19 mouse cellular contexts compared by ENCODE assay signal in genomic region chr6:35257626-35258190, GRCm38 (mm10). TPM values are rescaled to one million over a fixed set of nuclear protein-coding genes. Genes with fewer than 3 reads are reported as not detected.
A peak's percentile ranks its signal among the peaks of the same experiment; 100 is the strongest.
DNase-seq lines count a peak whose midpoint lies in the region; ATAC-seq lines count a peak whose summit lies in the region.
"Had no signal": no experiment of that assay in that cellular context is flagged by ENCODE, and none has a peak within 500 bp of the region (broad histone marks: within the 10 kb centered on the region; RNA-seq: fewer than 3 reads in every experiment).

No protein-coding gene starts in this region.

- 55% methylated on average over 13 of the region's 13 CpGs for WGBS in embryonic facial prominence, embryonic 13.5 days
- WGBS in embryonic facial prominence, embryonic 10.5 days = 83% methylated on average over 13 of the region's 13 CpGs
- WGBS in heart, embryonic 16.5 days = 83% methylated on average over 13 of the region's 13 CpGs
- 79% methylated on average over 13 of the region's 13 CpGs for WGBS in heart, embryonic 10.5 days
- WGBS in embryonic facial prominence, embryonic 14.5 days = 68% methylated on average over 13 of the region's 13 CpGs
- 56% methylated on average over 13 of the region's 13 CpGs for WGBS in liver, embryonic 16.5 days (ENCODE audit: insufficient replicate concordance)
- WGBS in hindbrain, embryonic 13.5 days = 89% methylated on average over 13 of the region's 13 CpGs

- peaks cover 23% of the 10 kb centered on the region for H3K36me3 ChIP-seq in embryonic facial prominence, embryonic 13.5 days
- H3K36me3 ChIP-seq in embryonic facial prominence, embryonic 10.5 days (replicated peaks) = peaks cover 27% of the 10 kb centered on the region
- H3K36me3 ChIP-seq in heart, embryonic 16.5 days (ENCODE audit: control insufficient read depth, insufficient read depth) = 0 out of 2 replicates have a peak, but pooled peaks cover 5% of the 10 kb centered on the region
- H3K36me3 ChIP-seq in heart, embryonic 10.5 days = peaks cover 21% of the 10 kb centered on the region
- H3K36me3 ChIP-seq in embryonic facial prominence, embryonic 14.5 days (ENCODE audit: control insufficient read depth, insufficient read depth, low read length) = peaks cover 21% of the 10 kb centered on the region; the same call in 1 of the 2 replicates
- peaks cover 27% of the 10 kb centered on the region for H3K36me3 ChIP-seq in liver, embryonic 16.5 days (ENCODE audit: control insufficient read depth, insufficient read depth)
- peaks cover 13% of the 10 kb centered on the region for H3K36me3 ChIP-seq in hindbrain, embryonic 13.5 days

- H3K4me1 ChIP-seq in embryonic facial prominence, embryonic 13.5 days = peaks cover 54% of the 10 kb centered on the region
- H3K4me1 ChIP-seq in embryonic facial prominence, embryonic 10.5 days = peaks cover 30% of the 10 kb centered on the region
- peaks cover 62% of the 10 kb centered on the region for H3K4me1 ChIP-seq in heart, embryonic 16.5 days (ENCODE audit: control insufficient read depth, insufficient read depth, low read length)
- peaks cover 70% of the 10 kb centered on the region for H3K4me1 ChIP-seq in heart, embryonic 10.5 days
- peaks cover 53% of the 10 kb centered on the region for H3K4me1 ChIP-seq in embryonic facial prominence, embryonic 14.5 days (ENCODE audit: control insufficient read depth, insufficient read depth, low read length)
- peaks cover 51% of the 10 kb centered on the region for H3K4me1 ChIP-seq in liver, embryonic 16.5 days (ENCODE audit: control insufficient read depth, low read depth, low read length)
- peaks cover 32% of the 10 kb centered on the region for H3K4me1 ChIP-seq in hindbrain, embryonic 13.5 days (replicated peaks)

- no peak overlapping the region for H3K4me3 ChIP-seq in embryonic facial prominence, embryonic 13.5 days
- H3K4me3 ChIP-seq in embryonic facial prominence, embryonic 10.5 days = no peak overlapping the region
- no peak overlapping the region for H3K4me3 ChIP-seq in heart, embryonic 16.5 days (ENCODE audit: low read length)
- no peak overlapping the region for H3K4me3 ChIP-seq in heart, embryonic 10.5 days
- no peak overlapping the region for H3K4me3 ChIP-seq in embryonic facial prominence, embryonic 14.5 days (ENCODE audit: low read depth, low read length)
- peak overlapping the region; percentile 89 for H3K4me3 ChIP-seq in liver, embryonic 16.5 days (ENCODE audit: low read depth, low read length)
- no peak overlapping the region for H3K4me3 ChIP-seq in hindbrain, embryonic 13.5 days
- H3K4me3 ChIP-seq: embryonic facial prominence, embryonic 12.5 days; forebrain, embryonic 15.5 days; hindbrain, embryonic 10.5 days; intestine, embryonic 15.5 days; layer of hippocampus, adult 2 months; limb, embryonic 15.5 days had no signal

- ATAC-seq in embryonic facial prominence, embryonic 13.5 days (ENCODE audit: insufficient number of reproducible peaks, insufficient read depth, low FRiP score, low TSS enrichment, low read depth) = no peak
- ATAC-seq in heart, embryonic 16.5 days (replicated peaks; ENCODE audit: extremely low read depth, insufficient read depth, low FRiP score) = no peak
- no peak for ATAC-seq in embryonic facial prominence, embryonic 14.5 days (ENCODE audit: low read depth)
- no peak for ATAC-seq in liver, embryonic 16.5 days (ENCODE audit: low read depth)
- ATAC-seq in hindbrain, embryonic 13.5 days (ENCODE audit: low FRiP score) = no peak
- ATAC-seq: forebrain, embryonic 15.5 days; intestine, embryonic 15.5 days; Patski had no signal

- H3K9me3 ChIP-seq in embryonic facial prominence, embryonic 13.5 days = no peaks in the 10 kb centered on the region
- H3K9me3 ChIP-seq in embryonic facial prominence, embryonic 10.5 days = no peaks in the 10 kb centered on the region
- H3K9me3 ChIP-seq in heart, embryonic 16.5 days (replicated peaks; ENCODE audit: control insufficient read depth, low read length) = no peaks in the 10 kb centered on the region
- no peaks in the 10 kb centered on the region for H3K9me3 ChIP-seq in heart, embryonic 10.5 days
- no peaks in the 10 kb centered on the region for H3K9me3 ChIP-seq in embryonic facial prominence, embryonic 14.5 days (ENCODE audit: control insufficient read depth, low read length)
- no peaks in the 10 kb centered on the region for H3K9me3 ChIP-seq in liver, embryonic 16.5 days (replicated peaks; ENCODE audit: control insufficient read depth, low read length)
- no peaks in the 10 kb centered on the region for H3K9me3 ChIP-seq in hindbrain, embryonic 13.5 days
- H3K9me3 ChIP-seq: embryonic facial prominence, embryonic 12.5 days; forebrain, embryonic 15.5 days; hindbrain, embryonic 10.5 days; intestine, embryonic 15.5 days; limb, embryonic 15.5 days had no signal

- H3K27me3 ChIP-seq in embryonic facial prominence, embryonic 13.5 days = no peaks in the 10 kb centered on the region
- no peaks in the 10 kb centered on the region for H3K27me3 ChIP-seq in embryonic facial prominence, embryonic 10.5 days (replicated peaks; ENCODE audit: low read depth, poor library complexity, severe bottlenecking)
- no peaks in the 10 kb centered on the region for H3K27me3 ChIP-seq in heart, embryonic 16.5 days (ENCODE audit: control insufficient read depth, insufficient read depth, low read length)
- H3K27me3 ChIP-seq in heart, embryonic 10.5 days (ENCODE audit: insufficient read depth, poor library complexity, severe bottlenecking) = no peaks in the 10 kb centered on the region
- H3K27me3 ChIP-seq in embryonic facial prominence, embryonic 14.5 days (replicated peaks; ENCODE audit: control insufficient read depth, insufficient read depth, low read length) = no peaks in the 10 kb centered on the region
- H3K27me3 ChIP-seq in liver, embryonic 16.5 days (ENCODE audit: control insufficient read depth, insufficient read depth, low read depth, low read length) = no peaks in the 10 kb centered on the region
- no peaks in the 10 kb centered on the region for H3K27me3 ChIP-seq in hindbrain, embryonic 13.5 days
- H3K27me3 ChIP-seq: embryonic facial prominence, embryonic 12.5 days; forebrain, embryonic 15.5 days; intestine, embryonic 15.5 days; limb, embryonic 15.5 days; Patski had no signal

- no peak overlapping the region for H3K27ac ChIP-seq in embryonic facial prominence, embryonic 13.5 days
- no peak overlapping the region for H3K27ac ChIP-seq in embryonic facial prominence, embryonic 10.5 days (replicated peaks)
- peak overlapping the region; percentile 12; the same call in 1 of the 2 replicates for H3K27ac ChIP-seq in heart, embryonic 16.5 days (ENCODE audit: low read length)
- no peak overlapping the region; the same call in 1 of the 2 replicates for H3K27ac ChIP-seq in heart, embryonic 10.5 days
- H3K27ac ChIP-seq in embryonic facial prominence, embryonic 14.5 days (replicated peaks; ENCODE audit: low read depth, low read length) = no peak overlapping the region
- peak overlapping the region; percentile 100 for H3K27ac ChIP-seq in liver, embryonic 16.5 days (ENCODE audit: low read length)
- H3K27ac ChIP-seq in hindbrain, embryonic 13.5 days = no peak overlapping the region
- H3K27ac ChIP-seq: embryonic facial prominence, embryonic 12.5 days; forebrain, embryonic 15.5 days; hindbrain, embryonic 10.5 days; intestine, embryonic 15.5 days; kidney, postnatal 0 days; layer of hippocampus, adult 2 months; limb, embryonic 15.5 days had no signal

- peak overlapping the region; percentile 15; the same call in 1 of the 2 replicates for H3K4me2 ChIP-seq in embryonic facial prominence, embryonic 13.5 days
- H3K4me2 ChIP-seq in heart, embryonic 16.5 days (ENCODE audit: low read depth, low read length) = peak overlapping the region; percentile 40
- H3K4me2 ChIP-seq in embryonic facial prominence, embryonic 14.5 days (ENCODE audit: low read depth, low read length) = peak overlapping the region; percentile 15; the same call in 1 of the 2 replicates
- peak overlapping the region; percentile 65 for H3K4me2 ChIP-seq in liver, embryonic 16.5 days (ENCODE audit: low read depth, low read length)
- no peak overlapping the region for H3K4me2 ChIP-seq in hindbrain, embryonic 13.5 days
- H3K4me2 ChIP-seq: embryonic facial prominence, embryonic 12.5 days; forebrain, embryonic 15.5 days; intestine, embryonic 15.5 days; limb, embryonic 15.5 days; midbrain, embryonic 11.5 days had no signal

- no peak overlapping the region for H3K9ac ChIP-seq in embryonic facial prominence, embryonic 13.5 days
- H3K9ac ChIP-seq in heart, embryonic 16.5 days (ENCODE audit: low read length) = no peak overlapping the region
- H3K9ac ChIP-seq in embryonic facial prominence, embryonic 14.5 days (ENCODE audit: low read depth, low read length) = no peak overlapping the region
- peak overlapping the region; percentile 86 for H3K9ac ChIP-seq in liver, embryonic 16.5 days (ENCODE audit: low read depth, low read length)
- H3K9ac ChIP-seq in hindbrain, embryonic 13.5 days = no peak overlapping the region
- H3K9ac ChIP-seq: embryonic facial prominence, embryonic 12.5 days; forebrain, embryonic 15.5 days; intestine, embryonic 15.5 days; limb, embryonic 15.5 days had no signal

- intact Hi-C loops in gastrocnemius, postnatal 36 days (cut with DNase I) = loop anchor here (10.0 kb wide), 2 partner anchors 117 to 307 kb away; no protein-coding TSS in a partner anchor

- DNase-seq in embryonic facial prominence, embryonic 10.5 days (ENCODE audit: low spot score) = no peak
- DNase-seq in heart, embryonic 10.5 days (ENCODE audit: low spot score) = no peak
- DNase-seq in embryonic facial prominence, embryonic 14.5 days (ENCODE audit: low spot score) = no peak
- DNase-seq in gastrocnemius, postnatal 36 days = no peak
- DNase-seq: cerebellum, postnatal 25 days; lung, postnatal 14 days had no signal

RNA-seq across cellular contexts. Expression of gene Slc13a4, which starts 50.2 kb away (rescaled TPM):
- polyA plus RNA-seq in embryonic facial prominence, embryonic 13.5 days (2015; fragmentation: Nextera tagmentation; extraction: Ambion mirVana) = 0.19 and 0.58 TPM in 2 replicates
- 0.50 and 0.57 TPM in 2 replicates for polyA plus RNA-seq in embryonic facial prominence, embryonic 10.5 days (2016; fragmentation: Nextera tagmentation; extraction: Ambion mirVana)
- polyA plus RNA-seq in heart, embryonic 16.5 days (2015; fragmentation: Nextera tagmentation; extraction: Ambion mirVana) = 0.50 and 0.54 TPM in 2 replicates
- 2.9 and 3.3 TPM in 2 replicates for polyA plus RNA-seq in heart, embryonic 10.5 days (2016; fragmentation: Nextera tagmentation; extraction: Ambion mirVana)
- polyA plus RNA-seq in embryonic facial prominence, embryonic 14.5 days (2014; fragmentation: Nextera tagmentation; extraction: Ambion mirVana) = 2.5 and 3.0 TPM in 2 replicates
- 0.04 TPM in 2 replicates for polyA plus RNA-seq in liver, embryonic 16.5 days (2015; fragmentation: Nextera tagmentation; extraction: Ambion mirVana)
- under 1 TPM in 1 of 2 experiments, not detected in 1; 0.18 TPM for total RNA-seq in gastrocnemius, postnatal 36 days (2021)
- 2.9 and 3.9 TPM in 2 replicates for polyA plus RNA-seq in hindbrain, embryonic 13.5 days (2015; fragmentation: Nextera tagmentation; extraction: Ambion mirVana)
- polyA plus RNA-seq: Patski had no signal

Comparison
In these comparisons a context has a peak if more than half of its experiments do, and no peak if none do; other contexts are left out.
1. H3K27ac ChIP-seq: peak in heart, embryonic 16.5 days (single experiment) and liver, embryonic 16.5 days (single experiment); none in embryonic facial prominence, embryonic 13.5 days (single experiment), embryonic facial prominence, embryonic 10.5 days (single experiment), heart, embryonic 10.5 days (single experiment), embryonic facial prominence, embryonic 14.5 days (single experiment) and hindbrain, embryonic 13.5 days (single experiment).